Mouse (Mus musculus): Measurements from ENCODE around the gene Cap2. TPM values are rescaled to one million over a fixed set of nuclear protein-coding genes. Genes with fewer than 3 reads are reported as not detected.

The Cap2 gene
- 100 to 1,000 TPM; 240 to 264 TPM for total RNA-seq (2021)

- intact Hi-C loops (cut with DNase I) = loop anchor here (1.0 to 10.0 kb wide), 2 partner anchors 84 to 133 kb away; partner anchors contain the start of gene Rbm24
- DNase-seq (ENCODE audit: low spot score in 2 of 2) = peak; percentile 87 to 92
These were observed at the start of gene Cap2 for GRCm38 (mm10) chr13:46501800-46502389. TSS of gene Cap2 (plus strand) at chr13:46501848.

- intact Hi-C loops (cut with DNase I) = no loop called here
- DNase-seq (ENCODE audit: low spot score in 2 of 2) = no peak
These were observed 42.1 kb upstream of the Cap2 start for GRCm38 (mm10) chr13:46459546-46459945.

- DNase-seq (ENCODE audit: low spot score in 2 of 2) = peak; percentile 25 to 34
- intact Hi-C loops (cut with DNase I) = no loop called here
These were observed 39.4 kb upstream of the Cap2 start for GRCm38 (mm10) chr13:46462280-46462679.

- DNase-seq (ENCODE audit: low spot score in 2 of 2) = no peak
- intact Hi-C loops (cut with DNase I) = no loop called here
These were observed 37.9 kb upstream of the Cap2 start for GRCm38 (mm10) chr13:46463764-46464163.

GRCm38 (mm10) chr13:46468251-46468650 is 33.4 kb upstream of the Cap2 start:
- no peak for DNase-seq (ENCODE audit: low spot score in 2 of 2)
- intact Hi-C loops (cut with DNase I) = no loop called here

- intact Hi-C loops (cut with DNase I) = no loop called here
- DNase-seq (ENCODE audit: low spot score in 2 of 2) = no peak
These were observed 32.1 kb upstream of the Cap2 start for GRCm38 (mm10) chr13:46469536-46469935.

- intact Hi-C loops (cut with DNase I) = no loop called here
- DNase-seq (ENCODE audit: low spot score in 2 of 2) = no peak
These were observed 20.4 kb upstream of the Cap2 start for GRCm38 (mm10) chr13:46481271-46481670.

- no peak for DNase-seq (ENCODE audit: low spot score in 2 of 2)
- intact Hi-C loops (cut with DNase I) = no loop called here
These were observed 16.0 kb upstream of the Cap2 start for GRCm38 (mm10) chr13:46485605-46486004.

- peak; percentile 34 to 35 for DNase-seq (ENCODE audit: low spot score in 2 of 2)
- intact Hi-C loops (cut with DNase I) = no loop called here
These were observed 13.5 kb upstream of the Cap2 start for GRCm38 (mm10) chr13:46488166-46488565.

GRCm38 (mm10) chr13:46490644-46491043 is 11.0 kb upstream of the Cap2 start:
- peak; percentile 16 to 18 for DNase-seq (ENCODE audit: low spot score in 2 of 2)
- intact Hi-C loops (cut with DNase I) = no loop called here

GRCm38 (mm10) chr13:46502390-46502891 is 793 bp downstream of the Cap2 start:
- peak; percentile 50 to 51 for DNase-seq (ENCODE audit: low spot score in 2 of 2)
- intact Hi-C loops (cut with DNase I) = loop anchor here (1.0 to 10.0 kb wide), 2 partner anchors 84 to 132 kb away; partner anchors contain the start of gene Rbm24

- intact Hi-C loops (cut with DNase I) = loop anchor here (10.0 kb wide), 1 partner anchor 127 kb away; no protein-coding TSS in a partner anchor
- DNase-seq (ENCODE audit: low spot score in 2 of 2) = no peak
These were observed 6.3 kb downstream of the Cap2 start for GRCm38 (mm10) chr13:46507944-46508343.

GRCm38 (mm10) chr13:46508823-46509222 is 7.2 kb downstream of the Cap2 start:
- no peak for DNase-seq (ENCODE audit: low spot score in 2 of 2)
- intact Hi-C loops (cut with DNase I) = loop anchor here (10.0 kb wide), 1 partner anchor 126 kb away; no protein-coding TSS in a partner anchor

GRCm38 (mm10) chr13:46510460-46510859 is 8.8 kb downstream of the Cap2 start:
- DNase-seq (ENCODE audit: low spot score in 2 of 2) = no peak
- intact Hi-C loops (cut with DNase I) = no loop called here

GRCm38 (mm10) chr13:46514484-46514883 is 12.8 kb downstream of the Cap2 start:
- intact Hi-C loops (cut with DNase I) = no loop called here
- DNase-seq (ENCODE audit: low spot score in 2 of 2) = no peak

GRCm38 (mm10) chr13:46515120-46515523 is 13.5 kb downstream of the Cap2 start:
- DNase-seq (ENCODE audit: low spot score in 2 of 2) = no peak
- intact Hi-C loops (cut with DNase I) = no loop called here

GRCm38 (mm10) chr13:46515524-46515923 is 13.9 kb downstream of the Cap2 start:
- intact Hi-C loops (cut with DNase I) = no loop called here
- no peak for DNase-seq (ENCODE audit: low spot score in 2 of 2)

GRCm38 (mm10) chr13:46516183-46516582 is 14.5 kb downstream of the Cap2 start:
- intact Hi-C loops (cut with DNase I) = no loop called here
- no peak for DNase-seq (ENCODE audit: low spot score in 2 of 2)

GRCm38 (mm10) chr13:46517211-46517685 is 15.6 kb downstream of the Cap2 start:
- DNase-seq (ENCODE audit: low spot score in 2 of 2) = peak; percentile 84 to 88
- intact Hi-C loops (cut with DNase I) = no loop called here

GRCm38 (mm10) chr13:46521482-46521881 is 19.8 kb downstream of the Cap2 start:
- intact Hi-C loops (cut with DNase I) = no loop called here

GRCm38 (mm10) chr13:46522798-46523197 is 21.1 kb downstream of the Cap2 start:
- intact Hi-C loops (cut with DNase I) = no loop called here
- DNase-seq (ENCODE audit: low spot score in 2 of 2) = no peak

More at GRCm38 (mm10) chr13:46521482-46521881, 19.8 kb downstream of the Cap2 start:
- no peak for DNase-seq (ENCODE audit: low spot score in 2 of 2)

Data from left cerebral cortex, postnatal 36 days (tissue).